Mouse (Mus musculus) heart, adult 2 months (tissue): ENCODE measurements at regions not wholly inside any gene's neighbourhood (a gene's known extent, or its start where the extent isn't known, plus 50 kb on each side); places are given as distances from the start of the nearest gene placed in this dataset.

Experiments used
- CTCF ChIP-seq: fragments of 200-600 bp; IDR thresholded peaks from 2 replicates; pipeline ENCODE4 v1.8.1; 2022; ENCODE audit warnings: antibody characterized with exemption, mild to moderate bottlenecking, moderate library complexity
- EP300 ChIP-seq: fragments of 200-500 bp; IDR thresholded peaks from 2 replicates; pipeline ENCODE4 v1.6.1; 2011; ENCODE audit warnings: low read depth, low read length, control low read depth; ENCODE audit not compliant: insufficient read depth

- TF ChIP-seq CTCF = no peak
- TF ChIP-seq EP300 = no peak
These were observed 194.8 kb downstream of the Tle1 start for GRCm38 (mm10) chr4:72005926-72006325.
